In genomic region chr16:11054409-11054808, GRCm38 (mm10) we compare ENCODE assay signal across 20 mouse cellular contexts. TPM values are rescaled to one million over a fixed set of nuclear protein-coding genes. Genes with fewer than 3 reads are reported as not detected.
DNase-seq lines count a peak whose midpoint lies in the region; ATAC-seq lines count a peak whose summit lies in the region.
"Had no signal": no experiment of that assay in that cellular context is flagged by ENCODE, and none has a peak within 500 bp of the region (broad histone marks: within the 10 kb centered on the region; RNA-seq: fewer than 3 reads in every experiment).

No protein-coding gene starts in this region.

- DNase-seq in spleen, postnatal 36 days (ENCODE audit: low spot score in 2 of 2) = peak; percentile 53 to 59
- no peak for DNase-seq in spleen, postnatal 4 days (ENCODE audit: low spot score in 2 of 2)
- DNase-seq in R1 (ENCODE audit: low read depth, low spot score) = peak; percentile 65
- peak; percentile 49 for DNase-seq in splenic B cell, adult 2 months (ENCODE audit: low read depth, low spot score)
- no peak for DNase-seq in layer of hippocampus, postnatal 36 days
- DNase-seq in ovary, postnatal 10 days (ENCODE audit: low spot score) = no peak
- DNase-seq in adrenal gland, postnatal 25 days = no peak
- DNase-seq: adrenal gland, adult 8-10 months; cerebellum, adult 11-12 months; cerebellum, postnatal 10 days; embryo, embryonic 11 days had no signal

- H3K27me3 ChIP-seq in splenic B cell, adult 2 months (ENCODE audit: control insufficient read depth, insufficient read depth, low read length, poor library complexity, severe bottlenecking) = no peaks in the 10 kb centered on the region
- H3K27me3 ChIP-seq: embryonic facial prominence, embryonic 15.5 days; heart, embryonic 12.5 days; hindbrain, embryonic 12.5 days; Patski had no signal

- peaks cover 6% of the 10 kb centered on the region for H3K36me3 ChIP-seq in splenic B cell, adult 2 months (ENCODE audit: control insufficient read depth, insufficient read depth, low read length, poor library complexity, severe bottlenecking)
- H3K36me3 ChIP-seq: embryonic facial prominence, embryonic 15.5 days; forebrain, embryonic 10.5 days; heart, embryonic 12.5 days; hindbrain, embryonic 12.5 days had no signal

- ATAC-seq in hematopoietic stem cell, adult 5-6 weeks (replicated peaks in 1 of 2; ENCODE audit: insufficient read depth in 1 of 2, low FRiP score in 2 of 2, low TSS enrichment in 1 of 2, low read depth in 1 of 2, poor library complexity in 2 of 2, severe bottlenecking in 2 of 2) = peak; percentile 33 to 56; a peak in 3 of 4 replicates
- ATAC-seq: CD4-positive, CD25-positive, alpha-beta regulatory T cell, adult 4 months; forebrain, embryonic 14.5 days; hindbrain, postnatal 0 days; Patski had no signal

RNA-seq across cellular contexts. Expression of gene Snn, which starts 6.3 kb away (rescaled TPM):
- 22.7 and 42.1 TPM in 2 replicates for total RNA-seq in hematopoietic stem cell, adult 5-6 weeks (2017)
- 100 to 1,000 TPM; 157 to 167 TPM for total RNA-seq in layer of hippocampus, postnatal 36 days (2021)
- total RNA-seq in adrenal gland, postnatal 25 days (2021) = 12.5 and 16.7 TPM in 2 replicates

RNA-seq across cellular contexts. Expression of gene Litaf, which starts 11.5 kb away (rescaled TPM):
- 30.8 and 36.9 TPM in 2 replicates for total RNA-seq in hematopoietic stem cell, adult 5-6 weeks (2017)
- total RNA-seq in layer of hippocampus, postnatal 36 days (2021) = 10 to 100 TPM; 18.4 to 19.9 TPM
- 38.6 and 46.5 TPM in 2 replicates for total RNA-seq in adrenal gland, postnatal 25 days (2021)

Comparison
In these comparisons a context has a peak if more than half of its experiments do, and no peak if none do; other contexts are left out.
1. DNase-seq: peak in spleen, postnatal 36 days (2 of 2), R1 (single experiment) and splenic B cell, adult 2 months (single experiment); none in spleen, postnatal 4 days (0 of 2), layer of hippocampus, postnatal 36 days (0 of 2), ovary, postnatal 10 days (single experiment) and adrenal gland, postnatal 25 days (single experiment).